Mouse (Mus musculus) small intestine, adult 2 months (tissue): ENCODE measurements around the gene Tmem177. TPM values are rescaled to one million over a fixed set of nuclear protein-coding genes. Genes with fewer than 3 reads are reported as not detected.

Experiments used
- H3K27ac ChIP-seq: fragments of 200-500 bp; 2 replicates; pipeline ENCODE4 v1.5.1; 2012; ENCODE audit warnings: low read depth, low read length, control low read depth, inconsistent platforms; ENCODE audit not compliant: insufficient read depth
- H3K27me3 ChIP-seq: fragments of 200-500 bp; 2 replicates; pipeline ENCODE4 v1.6.1; 2012; ENCODE audit warnings: mild to moderate bottlenecking, moderate library complexity, low read length, inconsistent platforms; ENCODE audit not compliant: control insufficient read depth, insufficient read depth
- H3K36me3 ChIP-seq: fragments of 200-500 bp; 2 replicates; pipeline ENCODE4 v1.6.1; 2012; ENCODE audit warnings: mild to moderate bottlenecking, low read length, control low read depth, inconsistent platforms; ENCODE audit not compliant: control insufficient read depth, insufficient read depth
- H3K4me1 ChIP-seq: fragments of 200-500 bp; 2 replicates; pipeline ENCODE4 v1.6.1; 2012; ENCODE audit warnings: low read length, inconsistent platforms, mixed read lengths; ENCODE audit not compliant: control insufficient read depth, insufficient read depth, insufficient read length
- H3K4me3 ChIP-seq: fragments of 200-500 bp; 2 replicates; pipeline ENCODE4 v1.5.1; 2012; ENCODE audit warnings: low read depth, mild to moderate bottlenecking, control low read depth, inconsistent platforms, low read length, moderate library complexity
- CTCF ChIP-seq: fragments of 200-500 bp; IDR thresholded peaks from 2 replicates; pipeline ENCODE4 v1.5.1; 2012; ENCODE audit warnings: low read depth, mild to moderate bottlenecking, control low read depth, inconsistent platforms, low read length, moderate library complexity, mixed read lengths; ENCODE audit not compliant: insufficient replicate concordance, insufficient read length; ENCODE audit errors: extremely low read depth
- POLR2A ChIP-seq: fragments of 200-500 bp; IDR thresholded peaks from 2 replicates; pipeline ENCODE4 v1.6.1; 2012; ENCODE audit warnings: low read depth, mild to moderate bottlenecking, control low read depth, inconsistent platforms, low read length, moderate library complexity
- WGBS: fragments of 180-500 bp; shearing (Covaris S2); methylation state at CpG from one replicate; pipeline ENCODE4 v1.1.7; 2018; 5-methylcytosine and 5-hydroxymethylcytosine counted together
- polyA plus RNA-seq: library from polyadenylated mRNA; depleted of rRNA; stranded (reverse); fragments of >200 nt; gene quantifications from 2 replicates; pipeline ENCODE4 v1.2.3, GENCODE M21; 2012; rRNA removed

Tmem177 gene
- 2.1 and 2.6 TPM in 2 replicates for polyA plus RNA-seq

DNA sequence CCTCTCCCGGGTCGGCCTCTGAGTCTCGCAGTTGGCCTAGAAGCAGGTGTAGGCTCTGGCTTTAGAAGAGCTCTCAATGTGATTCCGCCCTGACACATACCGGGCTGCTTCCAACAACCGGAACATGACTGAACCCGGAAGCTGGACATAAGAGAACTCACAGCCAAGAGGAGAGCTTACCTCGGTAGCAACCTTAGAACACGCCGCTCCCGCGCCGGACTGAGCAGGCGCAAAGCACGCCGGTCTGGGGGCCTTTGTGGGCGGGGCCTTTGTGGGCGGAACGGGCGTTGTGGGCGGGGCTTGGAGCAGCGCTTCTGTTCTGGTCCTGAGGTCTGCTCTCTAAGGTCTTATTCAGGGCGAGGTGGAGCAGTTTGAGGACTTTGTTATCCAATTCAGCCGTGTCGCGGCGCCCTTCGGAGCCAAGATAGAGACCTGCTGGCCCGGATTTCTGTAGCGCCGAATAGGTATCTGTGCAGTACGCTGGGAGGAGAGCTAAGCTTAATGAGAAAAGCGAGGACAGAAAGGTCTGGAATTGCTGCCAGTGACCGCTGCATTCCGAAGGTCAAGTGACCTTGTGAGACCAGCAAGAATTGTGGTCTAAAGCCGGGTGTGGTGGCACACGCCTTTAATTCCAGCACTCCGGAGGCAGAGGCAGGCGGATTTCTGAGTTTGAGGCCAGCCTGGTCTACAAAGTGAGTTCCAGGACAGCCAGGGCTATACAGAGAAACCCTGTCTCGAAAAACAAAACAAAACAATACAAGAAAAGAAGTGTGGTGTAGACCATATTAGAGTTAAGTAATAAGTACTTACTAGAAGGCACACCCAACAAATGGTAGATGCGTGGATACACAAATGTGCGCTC lies at the start of gene Tmem177:
TSS of gene Tmem177 (minus strand) at position 256 of the 862 bp plus-strand sequence.
- 8% methylated on average over 42 of the region's 42 CpGs for WGBS
- Histone ChIP-seq H3K4me3 (peak within 1 kb of the TSS; percentile 72), H3K27me3 (no peaks in the 10 kb centered on the region), H3K36me3 (peaks cover 5% of the 10 kb centered on the region), H3K27ac (peak within 1 kb of the TSS; percentile 73), H3K4me1 (peaks cover 4% of the 10 kb centered on the region; the same call in 1 of the 2 replicates)
- TF ChIP-seq POLR2A (peak; percentile 84; the same call in 1 of the 2 replicates), CTCF (0 out of 2 replicates have a peak, but pooled peaks have one; percentile 12)

DNA sequence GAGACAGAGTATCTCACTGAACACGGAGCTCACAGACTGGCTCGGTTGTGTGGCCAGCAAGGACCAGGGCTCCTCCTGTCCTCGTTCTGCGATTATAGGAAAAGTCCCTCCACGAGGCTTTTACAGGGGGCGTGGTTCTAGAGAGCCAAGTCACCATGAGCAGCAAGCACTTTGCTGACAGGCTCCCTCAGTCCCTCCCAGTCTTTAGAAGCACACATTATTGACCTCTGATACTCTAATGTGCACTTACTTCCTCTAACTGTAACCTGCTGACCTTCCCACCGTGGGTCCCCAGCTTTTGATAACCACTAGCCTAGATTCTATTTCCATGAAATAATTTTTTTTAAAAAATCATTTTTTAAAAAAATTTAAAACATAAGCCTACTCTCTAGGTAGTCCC lies 46.9 kb upstream of the Tmem177 start:
- TF ChIP-seq CTCF (no peak), POLR2A (no peak)
- WGBS, result 22% methylated on average over 7 of the region's 7 CpGs

DNA sequence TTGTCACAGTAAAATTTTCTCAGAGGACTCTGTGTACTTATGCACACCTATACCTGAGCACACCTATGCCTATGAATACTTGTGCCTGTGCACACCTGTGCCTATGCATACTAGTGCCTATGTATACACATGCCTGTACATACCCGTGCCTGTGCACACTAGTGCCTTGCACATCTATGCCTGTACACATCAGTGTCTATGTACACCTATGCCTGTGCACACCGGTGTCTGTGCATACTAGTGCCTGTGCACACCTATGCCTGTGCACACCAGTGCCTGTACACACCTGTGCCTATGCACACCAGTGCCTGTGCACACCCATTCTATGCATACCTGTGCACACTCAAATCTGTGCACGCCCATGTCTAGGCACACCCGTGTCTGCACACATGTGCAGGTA lies 46.5 kb upstream of the Tmem177 start:
- no peaks in the 10 kb centered on the region for H3K27me3 ChIP-seq
- no peak overlapping the region for H3K4me3 ChIP-seq
- no peaks in the 10 kb centered on the region for H3K4me1 ChIP-seq
- H3K27ac ChIP-seq, result no peak overlapping the region
- TF ChIP-seq CTCF (no peak), POLR2A (no peak)
- WGBS, result 83% methylated on average over 4 of the region's 4 CpGs
- no peaks in the 10 kb centered on the region for H3K36me3 ChIP-seq

More for the DNA sequence above, 46.9 kb upstream of the Tmem177 start:
- H3K27me3 ChIP-seq, result no peaks in the 10 kb centered on the region
- no peaks in the 10 kb centered on the region for H3K4me1 ChIP-seq
- no peak overlapping the region for H3K27ac ChIP-seq
- no peaks in the 10 kb centered on the region for H3K36me3 ChIP-seq
- H3K4me3 ChIP-seq, result no peak overlapping the region

GRCm38 (mm10) chr1:119957716-119958222 lies 44.8 kb upstream of the Tmem177 start:
- TF ChIP-seq CTCF, result no peak
- no peak for TF ChIP-seq POLR2A
- H3K4me3 ChIP-seq, result no peak overlapping the region
- H3K27me3 ChIP-seq, result no peaks in the 10 kb centered on the region
- WGBS, result 45% methylated on average over 9 of the region's 9 CpGs
- no peaks in the 10 kb centered on the region for H3K4me1 ChIP-seq
- H3K27ac ChIP-seq, result no peak overlapping the region
- no peaks in the 10 kb centered on the region for H3K36me3 ChIP-seq

DNA sequence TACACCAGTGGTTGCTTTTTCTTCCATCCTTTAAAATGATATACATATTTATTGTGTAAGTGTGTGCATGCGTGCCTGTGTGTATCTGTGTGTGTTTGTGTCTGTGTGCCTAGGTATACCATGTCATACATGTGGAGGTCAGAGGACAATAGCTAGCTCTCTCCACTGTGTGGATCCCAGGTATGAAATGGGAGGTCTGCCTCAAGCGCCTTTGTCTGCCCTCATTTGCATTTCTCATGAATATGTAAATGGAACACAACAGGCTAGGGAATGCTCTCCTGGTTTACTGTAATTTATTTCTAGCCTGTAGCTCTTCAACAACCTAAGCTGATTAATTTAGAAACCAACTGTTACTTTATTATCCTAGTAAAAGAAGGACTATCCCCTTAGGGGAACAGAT lies 41.7 kb upstream of the Tmem177 start:
- WGBS, result 83% methylated on average over 2 of the region's 2 CpGs
- Histone ChIP-seq H3K4me3 (no peak overlapping the region), H3K4me1 (no peaks in the 10 kb centered on the region), H3K27ac (no peak overlapping the region), H3K36me3 (no peaks in the 10 kb centered on the region), H3K27me3 (no peaks in the 10 kb centered on the region)
- TF ChIP-seq POLR2A, result no peak

GRCm38 (mm10) chr1:119953456-119953855 lies 40.4 kb upstream of the Tmem177 start:
- Histone ChIP-seq H3K4me3 (no peak overlapping the region), H3K4me1 (no peaks in the 10 kb centered on the region), H3K27me3 (no peaks in the 10 kb centered on the region), H3K27ac (no peak overlapping the region), H3K36me3 (no peaks in the 10 kb centered on the region)
- WGBS, result 84% methylated on average over 9 of the region's 9 CpGs
- TF ChIP-seq CTCF, result no peak
- TF ChIP-seq POLR2A, result no peak

DNA sequence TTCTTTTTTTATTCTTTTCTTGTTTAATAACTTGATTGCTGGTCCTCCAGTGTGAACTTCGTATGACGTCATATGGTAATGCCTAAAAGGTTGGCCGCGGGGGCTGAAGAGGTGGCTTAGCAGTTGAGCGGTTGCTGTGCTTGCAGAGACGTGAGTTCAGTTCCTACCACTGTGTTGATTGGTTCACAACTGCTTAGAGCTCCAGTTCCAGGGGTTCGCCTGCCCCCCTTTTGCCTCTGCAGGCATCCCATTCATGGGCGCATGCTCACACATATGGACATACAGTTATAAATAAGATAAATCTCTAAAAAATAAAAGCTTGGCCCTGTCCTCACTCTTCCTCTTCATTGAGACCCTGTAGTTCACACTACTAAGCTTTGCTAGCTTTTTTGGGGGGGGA lies 37.1 kb upstream of the Tmem177 start:
- Histone ChIP-seq H3K4me1 (no peaks in the 10 kb centered on the region), H3K4me3 (no peak overlapping the region), H3K27ac (no peak overlapping the region), H3K36me3 (no peaks in the 10 kb centered on the region), H3K27me3 (no peaks in the 10 kb centered on the region)
- TF ChIP-seq CTCF (no peak), POLR2A (no peak)
- WGBS, result 89% methylated on average over 8 of the region's 8 CpGs
